Mouse (Mus musculus) cortical plate, adult 2 months (tissue): ENCODE data around the gene Sall4. TPM values are rescaled to one million over a fixed set of nuclear protein-coding genes. Genes with fewer than 3 reads are reported as not detected.

ENCODE experiments used
- H3K27ac ChIP-seq: fragments of 200-500 bp; 2 replicates; pipeline ENCODE4 v1.5.1; 2012; ENCODE audit warnings: low read length, control low read depth, inconsistent platforms; ENCODE audit not compliant: insufficient read depth
- H3K4me1 ChIP-seq: fragments of 200-500 bp; 2 replicates; pipeline ENCODE4 v1.6.1; 2011; ENCODE audit warnings: low read length; ENCODE audit not compliant: control insufficient read depth, insufficient read depth
- H3K4me3 ChIP-seq: fragments of 200-500 bp; 2 replicates; pipeline ENCODE4 v1.5.1; 2011; ENCODE audit warnings: mild to moderate bottlenecking, low read length, control low read depth; ENCODE audit not compliant: insufficient read depth
- CTCF ChIP-seq: fragments of 200-500 bp; IDR thresholded peaks from 2 replicates; pipeline ENCODE4 v1.5.1; 2011; ENCODE audit warnings: mild to moderate bottlenecking, control low read depth, low read length; ENCODE audit not compliant: insufficient read depth; ENCODE audit errors: extremely low read depth
- POLR2A ChIP-seq: fragments of 200-500 bp; IDR thresholded peaks from 2 replicates; pipeline ENCODE4 v1.6.1; 2011; ENCODE audit warnings: mild to moderate bottlenecking, low read length, control low read depth; ENCODE audit not compliant: insufficient read depth; ENCODE audit errors: extremely low read depth
- polyA plus RNA-seq: library from polyadenylated mRNA; depleted of rRNA; stranded (reverse); fragments of >200 nt; gene quantifications from 2 replicates; pipeline ENCODE4 v1.2.3, GENCODE M21; 2012; rRNA removed

Gene Sall4
- polyA plus RNA-seq, 1 experiment = 0.06 TPM

DNA sequence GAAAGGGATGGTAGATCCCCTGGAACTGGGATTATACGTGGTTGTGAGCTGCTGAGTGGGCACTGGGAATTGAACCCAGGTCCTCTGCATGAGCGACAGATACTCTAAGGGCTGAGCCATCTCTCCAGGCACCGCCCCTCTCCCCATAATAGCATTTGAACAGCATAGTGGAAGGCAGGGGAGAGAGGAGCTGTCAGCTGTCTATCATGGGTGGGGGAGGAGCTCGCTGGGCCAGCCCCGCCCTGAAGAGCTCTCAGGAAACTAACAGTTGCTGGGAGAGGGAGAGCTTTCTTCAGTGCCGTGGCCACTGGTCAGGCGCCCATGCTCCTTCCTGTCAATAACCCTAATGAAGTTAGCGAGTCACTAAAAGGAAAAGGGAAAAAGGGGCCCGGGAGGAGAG lies 60.0 kb downstream of the Sall4 start:
- no peak for TF ChIP-seq POLR2A
- no peak for TF ChIP-seq CTCF
- Histone ChIP-seq H3K4me3 (no peak overlapping the region), H3K4me1 (no peaks in the 10 kb centered on the region; the same call in 1 of the 2 replicates), H3K27ac (no peak overlapping the region)

DNA sequence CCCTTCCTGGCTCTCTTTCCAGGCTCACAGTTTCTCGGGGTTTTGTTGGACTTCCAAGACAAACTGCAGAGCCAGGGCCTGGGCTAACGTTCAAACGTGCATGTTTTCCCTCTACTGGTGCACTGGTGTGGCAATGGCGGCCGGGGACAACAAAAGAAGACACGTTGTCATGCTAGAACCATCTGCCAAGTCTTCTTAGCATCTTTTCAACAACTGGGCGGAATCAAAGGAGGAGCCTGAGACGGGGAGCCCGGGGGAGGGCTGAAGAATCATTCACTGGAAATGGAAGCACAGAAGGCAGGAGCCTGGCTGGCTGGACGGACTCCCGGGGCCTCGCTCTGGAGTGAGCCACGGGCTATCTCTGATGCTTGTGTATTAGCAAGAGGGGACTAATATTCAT lies 65.5 kb downstream of the Sall4 start:
- Histone ChIP-seq H3K4me3 (no peak overlapping the region), H3K27ac (no peak overlapping the region), H3K4me1 (peaks cover 1% of the 10 kb centered on the region; the same call in 1 of the 2 replicates)
- TF ChIP-seq POLR2A (no peak), CTCF (no peak)

Other genes starting within 250 kb of the Sall4 start
- 6.6 and 8.0 TPM in 2 replicates for gene Nfatc2, start 166.3 kb downstream of the Sall4 start, polyA plus RNA-seq
- 272 and 279 TPM in 2 replicates for gene Atp9a, start 25.5 kb downstream of the Sall4 start, polyA plus RNA-seq
- 18.9 TPM in 2 replicates for gene Zfp64, start 187.6 kb upstream of the Sall4 start, polyA plus RNA-seq